Mouse (Mus musculus): ENCODE results near the gene Mtmr6. TPM values are rescaled to one million over a fixed set of nuclear protein-coding genes. Genes with fewer than 3 reads are reported as not detected.

The Mtmr6 gene
- 58.0 and 58.4 TPM in 2 replicates for polyA plus RNA-seq (2016; fragmentation: Nextera tagmentation; extraction: Ambion mirVana)

DNA sequence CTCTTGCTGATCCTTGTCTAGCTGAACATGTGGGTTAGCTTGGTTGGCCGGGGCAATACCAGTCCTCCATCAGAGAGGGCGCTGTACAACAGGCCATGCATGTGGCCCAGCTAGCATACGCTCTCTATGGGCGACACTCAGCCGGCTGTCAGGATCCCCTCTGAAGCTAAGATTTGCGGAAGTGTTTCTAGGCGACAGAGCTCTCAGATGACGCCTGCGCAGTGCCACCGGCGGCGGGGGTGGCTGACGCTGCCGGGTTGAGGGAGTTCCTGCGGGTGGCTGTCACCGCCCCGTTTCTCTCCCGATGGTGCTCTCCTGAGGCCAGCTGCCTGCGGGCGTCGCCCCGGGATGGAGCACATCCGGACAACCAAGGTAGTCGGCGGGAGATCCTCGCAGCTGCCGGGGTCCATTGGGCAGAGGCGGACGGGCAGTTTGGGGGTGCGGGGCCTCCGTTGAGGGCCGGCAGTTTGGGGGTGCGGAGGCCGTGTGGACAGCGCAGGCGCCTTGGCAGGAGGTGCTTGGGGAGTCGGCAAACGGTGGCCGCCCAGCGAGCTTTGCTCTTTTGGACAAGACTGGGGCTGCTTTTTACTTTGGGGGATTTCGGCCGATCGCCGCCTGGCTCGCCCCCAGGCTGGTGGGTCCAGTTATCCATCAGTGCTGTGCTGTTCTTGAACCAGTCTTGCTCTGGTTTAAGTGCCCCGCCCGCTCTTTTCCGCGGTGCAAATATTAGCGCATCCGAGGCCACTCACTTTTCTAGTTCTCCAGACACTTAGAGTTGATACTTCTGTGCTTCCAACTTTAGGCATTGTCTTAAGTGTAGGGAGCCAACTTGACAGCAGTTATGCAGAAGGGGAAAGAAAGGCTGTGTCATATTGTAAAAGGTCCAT lies at the start of gene Mtmr6:
Mtmr6 (plus strand) TSS at position 239 of the 887 bp plus-strand sequence.
- WGBS: 0% methylated on average over 43 of the region's 51 CpGs
- H3K36me3 ChIP-seq: no peaks in the 10 kb centered on the region
- ATAC-seq (ENCODE audit: low FRiP score): peak; percentile 98

DNA sequence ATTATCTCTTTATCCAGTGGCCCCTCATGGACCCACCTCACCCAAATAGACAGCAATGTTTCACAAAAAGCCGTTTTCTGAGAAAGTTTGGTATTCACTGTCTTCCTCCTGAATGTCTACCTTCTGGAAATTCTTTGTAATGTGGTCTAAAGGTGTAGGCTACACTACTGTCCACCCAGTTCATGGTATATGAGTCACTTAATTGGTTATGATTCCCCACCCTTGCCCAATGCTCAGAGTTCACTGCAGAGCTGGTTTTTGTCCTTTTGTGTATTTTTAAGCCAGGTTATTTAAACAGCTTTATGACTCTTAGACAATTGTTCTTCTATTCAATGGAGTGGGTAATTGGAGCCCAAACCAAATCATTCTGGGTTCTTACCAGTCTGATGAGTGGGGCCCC lies 48.9 kb upstream of the Mtmr6 start:
- Histone ChIP-seq H3K27ac (no peak overlapping the region), H3K9ac (no peak overlapping the region), H3K4me1 (no peaks in the 10 kb centered on the region)

More for the DNA sequence above, at the start of gene Mtmr6:
- no peaks in the 10 kb centered on the region for H3K9me3 ChIP-seq (replicated peaks)
- peaks cover 13% of the 10 kb centered on the region for H3K4me1 ChIP-seq
- H3K27me3 ChIP-seq: no peaks in the 10 kb centered on the region
- peak within 1 kb of the TSS; percentile 86 for H3K9ac ChIP-seq
- peak within 1 kb of the TSS; percentile 55 for H3K4me2 ChIP-seq (replicated peaks)
- peak within 1 kb of the TSS; percentile 77 for H3K27ac ChIP-seq
- peak within 1 kb of the TSS; percentile 85 for H3K4me3 ChIP-seq

DNA sequence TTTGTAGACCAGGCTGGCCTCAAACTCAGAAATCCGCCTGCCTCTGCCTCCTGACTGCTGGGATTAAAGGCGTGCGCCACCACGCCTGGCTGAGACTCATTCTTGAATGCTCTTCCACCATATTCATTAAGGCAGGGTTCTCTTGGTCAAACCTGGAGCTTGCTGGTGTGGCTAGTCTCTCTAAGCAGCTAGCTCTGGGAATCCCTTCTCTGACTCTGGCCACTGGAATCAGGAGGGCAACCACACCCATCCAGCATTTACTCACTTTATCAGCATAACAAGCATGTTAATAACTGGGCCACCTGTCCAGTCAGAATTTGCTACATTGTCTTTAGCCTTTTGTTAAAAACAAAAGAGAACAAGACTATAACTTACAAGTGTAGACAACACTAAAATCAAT lies 47.4 kb upstream of the Mtmr6 start:
- no peaks in the 10 kb centered on the region for H3K9me3 ChIP-seq (replicated peaks)
- H3K27ac ChIP-seq: no peak overlapping the region
- H3K36me3 ChIP-seq: peaks cover 21% of the 10 kb centered on the region
- ATAC-seq (ENCODE audit: low FRiP score): no peak
- H3K4me1 ChIP-seq: no peaks in the 10 kb centered on the region
- H3K27me3 ChIP-seq: no peaks in the 10 kb centered on the region
- H3K4me2 ChIP-seq (replicated peaks): no peak overlapping the region
- no peak overlapping the region for H3K4me3 ChIP-seq
- 98% methylated on average over 4 of the region's 4 CpGs for WGBS
- no peak overlapping the region for H3K9ac ChIP-seq

More for the DNA sequence above, 48.9 kb upstream of the Mtmr6 start:
- Histone ChIP-seq H3K36me3 (peaks cover 19% of the 10 kb centered on the region), H3K4me3 (no peak overlapping the region), H3K27me3 (no peaks in the 10 kb centered on the region), H3K9me3 (replicated peaks) (no peaks in the 10 kb centered on the region), H3K4me2 (replicated peaks) (no peak overlapping the region)
- no peak for ATAC-seq (ENCODE audit: low FRiP score)
- WGBS: 90% methylated on average over 1 of the region's 1 CpGs

DNA sequence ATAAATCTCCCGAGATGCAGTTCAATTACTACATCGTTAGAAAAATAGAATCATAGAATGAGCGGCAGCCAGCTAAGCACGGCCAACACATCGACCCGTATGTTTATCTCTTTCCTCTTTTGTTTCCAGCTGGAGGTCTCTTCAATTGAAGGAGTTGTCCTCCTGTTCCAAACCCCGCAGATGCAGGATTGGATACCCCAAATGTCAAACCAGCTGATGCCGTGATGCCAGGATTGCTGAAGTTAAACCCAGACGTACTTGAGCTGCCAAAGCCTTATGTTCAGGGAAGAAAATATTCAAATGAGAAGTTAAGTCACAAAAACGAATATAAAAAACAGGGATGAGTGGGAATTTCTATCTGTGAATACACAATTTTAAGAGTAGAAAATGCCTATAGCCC lies 45.1 kb upstream of the Mtmr6 start:
- H3K4me2 ChIP-seq (replicated peaks): no peak overlapping the region
- no peak overlapping the region for H3K27ac ChIP-seq
- no peaks in the 10 kb centered on the region for H3K9me3 ChIP-seq (replicated peaks)
- no peaks in the 10 kb centered on the region for H3K4me1 ChIP-seq
- no peak overlapping the region for H3K4me3 ChIP-seq
- no peak for ATAC-seq (ENCODE audit: low FRiP score)
- H3K36me3 ChIP-seq: peaks cover 21% of the 10 kb centered on the region
- H3K9ac ChIP-seq: no peak overlapping the region
- 92% methylated on average over 10 of the region's 10 CpGs for WGBS
- H3K27me3 ChIP-seq: no peaks in the 10 kb centered on the region

DNA sequence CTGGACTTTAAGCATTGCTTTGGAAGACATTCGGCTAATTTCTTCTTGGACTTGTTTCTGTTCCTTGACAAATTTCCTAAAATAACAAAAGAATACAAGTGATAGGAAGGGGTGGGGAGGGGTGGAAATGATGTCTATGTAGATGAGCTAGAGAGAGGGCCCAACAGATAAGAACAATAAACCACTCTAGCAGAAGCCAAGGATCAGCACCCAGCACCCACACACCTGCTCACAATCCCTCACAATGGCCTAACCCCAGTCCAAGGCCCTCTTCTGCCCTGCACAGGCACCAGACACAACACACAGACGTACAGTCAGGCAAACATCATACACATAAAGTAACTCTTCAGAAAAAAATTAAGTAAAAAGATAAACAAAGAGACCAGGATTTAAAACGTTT lies 26.5 kb upstream of the Mtmr6 start:
- no peaks in the 10 kb centered on the region for H3K4me1 ChIP-seq
- ATAC-seq (ENCODE audit: low FRiP score): no peak
- peaks cover 44% of the 10 kb centered on the region for H3K36me3 ChIP-seq
- no peak overlapping the region for H3K4me3 ChIP-seq
- H3K4me2 ChIP-seq (replicated peaks): no peak overlapping the region
- WGBS: 83% methylated on average over 3 of the region's 3 CpGs
- no peak overlapping the region for H3K9ac ChIP-seq
- H3K9me3 ChIP-seq (replicated peaks): no peaks in the 10 kb centered on the region
- H3K27me3 ChIP-seq: no peaks in the 10 kb centered on the region
- no peak overlapping the region for H3K27ac ChIP-seq

DNA sequence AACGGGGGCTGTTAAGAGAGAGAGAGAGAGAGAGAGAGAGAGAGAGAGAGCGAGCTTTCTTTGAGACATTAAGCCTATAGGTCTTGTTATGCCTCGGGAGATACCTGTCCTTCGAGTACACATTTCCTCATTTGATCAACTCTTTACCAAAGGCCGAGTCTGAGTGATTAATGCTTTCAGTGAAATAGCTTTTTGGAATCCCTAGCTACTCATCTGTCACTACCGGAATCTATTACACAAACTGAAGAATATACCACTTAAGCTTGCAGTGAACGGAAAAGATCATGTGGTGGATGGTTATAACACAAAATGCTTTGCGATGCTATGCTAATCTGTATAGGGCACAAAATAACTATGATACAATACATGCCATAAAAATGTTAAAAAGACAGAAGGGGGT lies 14.7 kb upstream of the Mtmr6 start:
- H3K4me1 ChIP-seq: peaks cover 21% of the 10 kb centered on the region
- H3K36me3 ChIP-seq: no peaks in the 10 kb centered on the region
- H3K9ac ChIP-seq: peak overlapping the region; percentile 92
- peak overlapping the region; percentile 80 for H3K4me3 ChIP-seq
- H3K9me3 ChIP-seq (replicated peaks): no peaks in the 10 kb centered on the region
- ATAC-seq (ENCODE audit: low FRiP score): no peak
- H3K27ac ChIP-seq: no peak overlapping the region; the same call in 1 of the 2 replicates
- 30% methylated on average over 8 of the region's 8 CpGs for WGBS
- H3K27me3 ChIP-seq: no peaks in the 10 kb centered on the region
- H3K4me2 ChIP-seq (replicated peaks): peak overlapping the region; percentile 89

DNA sequence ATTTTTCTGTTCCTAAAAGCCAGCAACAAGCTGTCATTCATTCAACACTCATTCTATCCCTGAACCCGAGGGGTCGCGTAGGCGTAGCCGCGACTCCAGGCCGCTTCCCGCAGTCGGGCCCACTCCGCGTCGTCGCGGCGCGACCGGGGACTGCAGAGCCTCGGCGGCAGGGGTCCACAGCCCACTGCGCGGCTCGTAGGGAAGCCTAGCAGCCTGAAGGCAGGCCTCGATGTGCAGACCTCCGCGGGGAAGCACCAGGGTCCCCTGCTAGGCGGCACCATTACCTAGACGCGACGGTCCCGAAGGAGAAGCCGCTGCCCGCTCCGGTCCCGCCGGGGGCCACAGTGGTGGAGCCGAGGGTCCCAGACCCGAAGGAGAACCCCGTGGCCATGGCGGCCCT lies 14.1 kb upstream of the Mtmr6 start:
- H3K9ac ChIP-seq: peak overlapping the region; percentile 92
- ATAC-seq (ENCODE audit: low FRiP score): peak; percentile 83
- H3K9me3 ChIP-seq (replicated peaks): no peaks in the 10 kb centered on the region
- peak overlapping the region; percentile 93 for H3K27ac ChIP-seq
- peak overlapping the region; percentile 80 for H3K4me3 ChIP-seq
- no peaks in the 10 kb centered on the region for H3K36me3 ChIP-seq
- peak overlapping the region; percentile 89 for H3K4me2 ChIP-seq (replicated peaks)
- no peaks in the 10 kb centered on the region for H3K27me3 ChIP-seq
- under 1% methylated on average over 39 of the region's 39 CpGs for WGBS
- peaks cover 21% of the 10 kb centered on the region for H3K4me1 ChIP-seq

DNA sequence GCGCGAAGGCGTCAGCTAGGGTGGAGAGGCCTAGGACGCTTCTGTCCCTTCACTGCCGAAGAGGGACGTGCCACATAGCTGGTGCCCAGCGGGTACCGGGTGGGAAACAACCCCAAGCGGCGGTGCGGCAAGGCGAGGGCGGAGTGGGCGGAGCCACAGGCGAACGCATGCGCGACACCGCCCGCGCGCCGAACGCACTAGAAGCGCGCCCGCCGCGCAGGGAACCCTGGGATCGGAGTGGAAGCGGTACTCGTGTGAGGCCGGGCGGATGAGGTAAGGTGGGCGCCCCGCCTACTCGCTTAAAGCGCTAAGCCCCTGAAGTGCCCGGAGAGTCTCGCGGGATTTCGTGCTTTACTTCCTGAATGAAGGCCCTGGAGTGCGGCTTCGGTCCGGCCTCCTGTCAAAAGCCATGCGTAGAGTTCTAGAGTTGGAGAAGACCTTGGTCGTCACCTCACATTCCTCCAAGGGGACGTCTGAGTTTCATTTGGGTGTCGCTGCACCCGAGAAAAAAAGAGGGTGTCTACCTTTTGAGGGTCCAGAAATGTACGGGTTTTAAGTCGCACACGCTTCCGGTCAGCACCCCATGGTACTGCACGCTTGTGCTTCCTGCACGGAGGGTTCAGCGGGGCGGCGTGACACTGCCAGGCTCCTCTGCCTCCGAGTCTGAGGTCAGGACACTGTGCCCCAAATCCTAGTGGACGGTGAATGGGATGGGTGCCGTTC lies 13.6 kb upstream of the Mtmr6 start, which contains the start of the genes Nupl1 and Gm49336:
Nupl1 (minus strand) TSS at position 151 of the 723 bp plus-strand sequence.
Gm49336 (minus strand) TSS at position 227 of the 723 bp plus-strand sequence.
- no peaks in the 10 kb centered on the region for H3K27me3 ChIP-seq
- WGBS: under 1% methylated on average over 62 of the region's 62 CpGs

DNA sequence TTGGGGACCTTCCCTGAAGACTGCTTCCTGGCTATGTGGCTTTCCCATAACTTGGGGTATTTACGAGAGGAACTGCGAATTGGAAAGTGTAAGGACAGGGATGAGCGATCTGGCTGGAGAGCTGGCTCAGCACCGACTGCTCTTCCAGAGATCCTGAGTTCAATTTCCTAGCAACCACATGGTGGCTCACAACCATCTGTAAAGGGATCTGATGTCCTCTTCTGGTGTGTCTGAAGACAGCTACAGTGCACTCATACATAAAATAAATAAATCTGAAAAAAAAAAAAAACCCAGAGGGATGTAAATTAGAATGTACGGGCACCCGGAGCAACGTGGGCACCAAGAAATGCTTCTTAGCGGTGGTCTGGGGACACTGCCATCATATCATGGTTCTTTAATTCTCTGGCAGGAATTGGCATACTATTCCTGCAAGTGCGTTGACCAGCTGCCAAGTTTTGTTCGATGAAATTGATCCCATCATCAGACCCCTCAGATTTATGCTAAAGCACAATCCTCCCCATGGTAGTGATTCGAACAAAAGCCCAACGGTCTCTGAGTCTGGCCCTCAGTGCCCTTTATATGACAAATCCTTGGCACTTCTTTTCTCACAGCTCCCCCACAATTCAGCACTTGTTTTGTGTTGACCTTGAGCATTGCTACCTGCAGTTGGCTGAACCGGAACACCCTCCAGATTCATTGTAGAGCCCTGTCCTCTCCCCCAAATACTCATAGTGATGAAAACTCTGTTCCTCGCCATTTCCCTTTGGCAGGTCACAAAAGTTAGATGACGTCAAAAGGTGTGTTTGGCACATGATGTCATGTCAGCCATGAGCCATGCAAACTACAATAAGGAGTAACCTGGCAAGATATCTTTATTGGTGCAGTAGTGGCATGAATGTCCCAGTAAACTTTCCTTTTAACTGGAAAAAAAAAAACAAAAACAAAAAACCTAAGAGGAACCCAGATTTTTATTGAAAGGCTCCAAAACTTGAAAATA lies 12.7 kb upstream of the Mtmr6 start:
- H3K4me1 ChIP-seq: peaks cover 21% of the 10 kb centered on the region
- peak overlapping the region; percentile 89 for H3K4me2 ChIP-seq (replicated peaks)
- peak overlapping the region; percentile 80 for H3K9ac ChIP-seq
- H3K9me3 ChIP-seq (replicated peaks): no peaks in the 10 kb centered on the region
- peak; percentile 43 for ATAC-seq (ENCODE audit: low FRiP score)
- no peaks in the 10 kb centered on the region for H3K27me3 ChIP-seq
- peak overlapping the region; percentile 87 for H3K27ac ChIP-seq
- H3K4me3 ChIP-seq: peak overlapping the region; percentile 80
- no peaks in the 10 kb centered on the region for H3K36me3 ChIP-seq
- 22% methylated on average over 15 of the region's 15 CpGs for WGBS

More for the DNA sequence above, 13.6 kb upstream of the Mtmr6 start, which contains the start of the genes Nupl1 and Gm49336:
- Histone ChIP-seq H3K4me3 (peak within 1 kb of the TSS; percentile 80), H3K9me3 (replicated peaks) (no peaks in the 10 kb centered on the region), H3K27ac (peak within 1 kb of the TSS; percentile 93), H3K36me3 (no peaks in the 10 kb centered on the region), H3K4me1 (peaks cover 21% of the 10 kb centered on the region), H3K4me2 (replicated peaks) (peak within 1 kb of the TSS; percentile 89), H3K9ac (peak within 1 kb of the TSS; percentile 92)
- ATAC-seq (ENCODE audit: low FRiP score): peak; percentile 99

DNA sequence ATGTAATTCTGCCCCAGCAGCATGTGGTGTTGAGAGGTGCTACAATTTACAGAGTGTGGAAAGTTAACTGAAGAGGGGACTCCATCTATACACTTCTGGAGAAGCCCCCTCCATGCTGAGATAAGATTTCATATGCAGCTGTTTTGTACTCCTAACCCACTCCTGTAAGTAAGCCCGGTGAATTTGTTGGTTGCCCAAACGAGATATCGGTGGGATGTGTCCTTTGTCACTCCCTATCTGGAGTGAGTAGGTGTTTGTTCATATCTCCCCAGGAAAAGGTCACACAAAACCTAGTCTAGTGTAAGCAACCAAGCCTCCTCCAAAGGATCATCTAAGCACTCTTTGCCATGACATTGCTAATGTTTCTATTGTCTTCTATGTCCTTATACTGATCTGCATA lies 11.6 kb upstream of the Mtmr6 start:
- Histone ChIP-seq H3K9me3 (replicated peaks) (no peaks in the 10 kb centered on the region), H3K4me1 (peaks cover 21% of the 10 kb centered on the region), H3K27ac (no peak overlapping the region), H3K36me3 (no peaks in the 10 kb centered on the region), H3K4me2 (replicated peaks) (no peak overlapping the region), H3K27me3 (no peaks in the 10 kb centered on the region), H3K4me3 (no peak overlapping the region), H3K9ac (no peak overlapping the region)
- ATAC-seq (ENCODE audit: low FRiP score): no peak
- 90% methylated on average over 3 of the region's 3 CpGs for WGBS

DNA sequence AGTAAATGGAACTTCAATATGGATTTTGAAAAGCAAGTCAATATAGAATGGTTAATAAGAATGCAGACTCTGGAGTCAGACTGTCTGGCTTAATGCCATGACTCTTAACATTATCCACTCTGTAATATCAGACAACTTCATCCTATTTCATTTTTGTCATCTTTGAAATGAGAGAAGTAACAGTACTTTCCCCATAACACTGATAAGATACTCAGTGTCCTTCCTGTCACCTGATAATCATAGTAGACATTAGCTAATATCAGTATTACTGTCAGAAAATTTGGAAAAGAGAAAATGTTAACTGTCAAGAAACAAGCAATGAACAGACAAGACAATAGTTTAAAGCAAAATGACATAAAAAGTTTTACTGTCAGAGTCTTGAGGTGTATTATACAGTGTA lies 10.3 kb upstream of the Mtmr6 start:
- Histone ChIP-seq H3K4me3 (no peak overlapping the region), H3K36me3 (no peaks in the 10 kb centered on the region), H3K27me3 (no peaks in the 10 kb centered on the region), H3K9ac (no peak overlapping the region), H3K27ac (no peak overlapping the region), H3K4me1 (peaks cover 12% of the 10 kb centered on the region), H3K4me2 (replicated peaks) (no peak overlapping the region), H3K9me3 (replicated peaks) (no peaks in the 10 kb centered on the region)
- ATAC-seq (ENCODE audit: low FRiP score): no peak
